Comparison of ENCODE assay signal across 8 mouse cellular contexts in the genomic region with DNA sequence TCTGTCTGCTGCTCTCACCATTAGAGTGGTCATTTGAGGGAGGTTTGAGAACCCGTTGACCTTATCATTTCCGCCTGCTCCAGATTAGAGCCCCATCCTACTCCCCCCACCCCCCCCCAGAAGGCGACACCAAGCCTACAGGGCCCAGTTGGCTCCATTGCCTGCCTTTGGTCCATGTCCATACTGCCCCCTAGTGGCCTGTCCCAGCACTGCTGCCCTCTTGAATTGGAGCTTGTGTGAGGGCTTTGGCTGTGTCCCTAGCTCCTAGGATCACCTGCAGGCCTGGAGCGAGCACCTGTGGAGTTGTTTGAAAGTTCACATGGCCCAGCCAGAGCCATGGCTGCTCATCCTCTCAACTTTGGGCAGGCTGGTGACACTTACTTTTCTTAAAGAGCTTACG.
DNase-seq lines count a peak whose midpoint lies in the region; ATAC-seq and TF ChIP-seq lines count a peak whose summit lies in the region.

No protein-coding gene starts in this region.

- no peak overlapping the region for H3K9ac ChIP-seq in kidney, embryonic 15.5 days
- H3K9ac ChIP-seq in heart, embryonic 12.5 days = 0 out of 2 replicates have a peak overlapping the region, but pooled peaks have one; percentile 53

- no peaks in the 10 kb centered on the region for H3K9me3 ChIP-seq in kidney, embryonic 15.5 days (replicated peaks)
- no peaks in the 10 kb centered on the region for H3K9me3 ChIP-seq in heart, embryonic 12.5 days (replicated peaks)

- peaks cover 43% of the 10 kb centered on the region for H3K36me3 ChIP-seq in kidney, embryonic 15.5 days
- H3K36me3 ChIP-seq in heart, embryonic 12.5 days = peaks cover 60% of the 10 kb centered on the region
- H3K36me3 ChIP-seq in thymus, adult 2 months (ENCODE audit: control insufficient read depth, insufficient read depth, low read length) = no peaks in the 10 kb centered on the region

- 65% methylated on average over 5 of the region's 5 CpGs for WGBS in kidney, embryonic 15.5 days
- WGBS in heart, embryonic 12.5 days = 43% methylated on average over 5 of the region's 5 CpGs
- 65% methylated on average over 5 of the region's 5 CpGs for WGBS in thymus, adult 2 months

- TF ChIP-seq CTCF in thymus, adult 2 months (IDR thresholded peaks at IDR 0.05; ENCODE audit: borderline replicate concordance, control insufficient read depth, extremely low read depth, insufficient read depth, low read length, poor library complexity) = peak; percentile 93

- H3K27me3 ChIP-seq in kidney, embryonic 15.5 days = no peaks in the 10 kb centered on the region
- H3K27me3 ChIP-seq in heart, embryonic 12.5 days (replicated peaks) = no peaks in the 10 kb centered on the region
- H3K27me3 ChIP-seq in thymus, adult 2 months (ENCODE audit: control insufficient read depth, insufficient read depth, low read length) = no peaks in the 10 kb centered on the region

- peak; percentile 64 for DNase-seq in kidney, adult 11 months
- peak; percentile 72 for DNase-seq in adrenal gland, adult 2 months
- DNase-seq in embryo, embryonic 11.5 days (ENCODE audit: low read depth, low spot score) = peak; percentile 57
- peak; percentile 46 for DNase-seq in left cerebral cortex, adult 11 months (ENCODE audit: low spot score)
- peak; percentile 74 for DNase-seq in thymus, adult 2 months

- H3K4me2 ChIP-seq in kidney, embryonic 15.5 days = no peak overlapping the region
- H3K4me2 ChIP-seq in heart, embryonic 12.5 days = no peak overlapping the region

- no peak overlapping the region for H3K4me3 ChIP-seq in kidney, embryonic 15.5 days (replicated peaks)
- no peak overlapping the region for H3K4me3 ChIP-seq in heart, embryonic 12.5 days
- H3K4me3 ChIP-seq in thymus, adult 2 months (ENCODE audit: control insufficient read depth, insufficient read depth, low read length) = no peak overlapping the region

- TF ChIP-seq POLR2A in thymus, adult 2 months (IDR thresholded peaks at IDR 0.05; ENCODE audit: control insufficient read depth, extremely low read depth, insufficient read depth, low read length, poor library complexity) = no peak

- peaks cover 43% of the 10 kb centered on the region for H3K4me1 ChIP-seq in kidney, embryonic 15.5 days
- H3K4me1 ChIP-seq in heart, embryonic 12.5 days (replicated peaks) = peaks cover 43% of the 10 kb centered on the region
- H3K4me1 ChIP-seq in thymus, adult 2 months (replicated peaks; ENCODE audit: control insufficient read depth, insufficient read depth, low read length) = no peaks in the 10 kb centered on the region; the same call in 1 of the 2 replicates

- no peak overlapping the region for H3K27ac ChIP-seq in kidney, embryonic 15.5 days
- H3K27ac ChIP-seq in heart, embryonic 12.5 days (ENCODE audit: poor library complexity, severe bottlenecking) = peak overlapping the region; percentile 98
- no peak overlapping the region for H3K27ac ChIP-seq in thymus, adult 2 months (ENCODE audit: control insufficient read depth, insufficient read depth, low read length)

- no peak for ATAC-seq in kidney, embryonic 15.5 days (replicated peaks; ENCODE audit: low FRiP score)
- ATAC-seq in heart, embryonic 12.5 days (ENCODE audit: insufficient number of reproducible peaks, low FRiP score) = no peak
- ATAC-seq in monocyte, adult 5-6 weeks (replicated peaks; ENCODE audit: insufficient number of reproducible peaks, low FRiP score, low TSS enrichment, poor library complexity, severe bottlenecking) = 0 out of 2 replicates have a peak, but pooled peaks have one; percentile 32
